Mouse (Mus musculus): ENCODE results near the gene Pip5k1c. TPM values are rescaled to one million over a fixed set of nuclear protein-coding genes. Genes with fewer than 3 reads are reported as not detected.
A peak's percentile ranks its signal among the peaks of the same experiment; 100 is the strongest.

The Pip5k1c gene
- polyA plus RNA-seq, 1 experiment from 2014 or later: 33.7 TPM

DNA sequence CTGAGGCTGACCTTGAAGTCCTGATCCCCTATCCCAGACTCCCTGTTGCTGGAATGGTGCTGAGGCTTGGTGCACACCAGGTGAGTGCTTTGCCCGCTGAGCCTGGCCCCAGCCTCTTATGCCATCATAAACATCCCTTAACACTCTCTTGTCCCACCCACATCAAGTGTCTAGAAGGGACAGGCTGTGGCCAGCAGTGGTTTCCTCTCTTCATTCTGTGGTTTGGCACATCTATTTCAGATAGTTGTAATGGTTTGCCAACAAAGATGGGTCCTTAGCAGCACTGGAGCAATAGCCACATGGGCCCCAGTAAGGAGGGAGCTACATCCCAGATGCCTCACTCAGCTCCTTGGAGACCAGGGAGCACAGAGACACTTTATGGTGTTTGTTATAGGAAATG lies 37.9 kb upstream of the Pip5k1c start:
- Histone ChIP-seq H3K27ac (replicated peaks in 1 of 2; ENCODE audit: control insufficient read depth in 1 of 2, insufficient read depth in 1 of 2, low read depth in 2 of 2, low read length in 2 of 2) (no peak overlapping the region), H3K9me3 (ENCODE audit: control insufficient read depth, low read length) (no peaks in the 10 kb centered on the region), H3K4me3 (ENCODE audit: control insufficient read depth in 1 of 2, insufficient read depth in 1 of 2, low read depth in 1 of 2, low read length in 2 of 2) (no peak overlapping the region), H3K4me1 (ENCODE audit: control insufficient read depth in 2 of 2, insufficient read depth in 2 of 2, low read length in 2 of 2) (peaks cover 3 to 11% of the 10 kb centered on the region in 2 experiments; a peak in 2 of 4 replicates), H3K9ac (ENCODE audit: low read length) (no peak overlapping the region), H3K27me3 (ENCODE audit: control insufficient read depth, insufficient read depth, low read length) (peaks cover 69% of the 10 kb centered on the region), H3K36me3 (ENCODE audit: control insufficient read depth, insufficient read depth, low read length) (no peaks in the 10 kb centered on the region), H3K4me2 (ENCODE audit: low read length) (no peak overlapping the region)
- 72% methylated on average over 1 of the region's 1 CpGs for WGBS
- ATAC-seq (ENCODE audit: insufficient number of reproducible peaks, insufficient read depth, low FRiP score, low read depth): no peak

DNA sequence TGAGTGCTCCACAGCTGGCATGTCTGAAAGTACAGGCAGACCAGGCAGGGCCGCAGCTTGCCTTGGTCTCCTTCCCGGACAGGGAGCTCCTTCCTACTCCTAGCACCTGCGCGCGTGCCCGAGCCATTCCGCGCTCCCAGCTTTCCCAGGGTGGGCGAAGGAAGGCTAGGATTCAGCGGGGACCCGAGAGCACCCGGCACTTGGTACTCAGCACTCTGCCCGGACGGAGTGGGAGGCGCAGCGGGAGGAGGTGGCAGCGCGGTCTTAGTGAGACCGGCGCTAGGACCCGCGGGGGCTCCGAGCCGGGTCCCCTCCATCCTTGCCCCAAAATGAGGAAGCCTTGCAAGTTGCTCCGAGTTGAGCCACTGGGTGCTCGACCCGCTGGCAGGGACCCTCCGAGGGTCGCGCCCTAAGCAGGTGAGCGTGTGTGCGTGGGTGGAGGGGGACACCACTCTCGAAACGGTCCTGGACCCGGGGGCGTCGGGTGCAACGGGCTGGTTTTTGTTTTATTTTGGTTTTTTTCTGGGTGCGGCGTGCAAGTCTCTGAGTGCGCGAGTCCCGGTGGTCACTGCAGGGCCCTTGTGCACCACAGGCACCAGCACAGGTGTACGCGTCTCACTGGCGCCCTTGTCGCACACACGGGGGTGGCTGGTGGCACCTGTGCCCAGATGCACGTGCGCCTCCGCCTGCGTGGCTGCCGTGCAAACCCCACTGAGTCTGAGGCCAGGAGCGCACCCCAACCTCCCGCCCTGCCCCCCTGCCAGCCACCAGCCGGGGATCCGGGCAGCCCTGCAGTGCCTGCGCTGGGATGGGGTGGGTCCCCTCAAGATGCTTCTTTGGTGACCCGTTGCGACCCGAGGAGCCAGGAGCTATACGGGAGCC lies 35.4 kb upstream of the Pip5k1c start:
- peak overlapping the region; percentile 64 for H3K9ac ChIP-seq (ENCODE audit: low read length)
- ATAC-seq (ENCODE audit: insufficient number of reproducible peaks, insufficient read depth, low FRiP score, low read depth): no peak
- peaks cover 3 to 11% of the 10 kb centered on the region in 2 experiments; a peak in 2 of 4 replicates for H3K4me1 ChIP-seq (ENCODE audit: control insufficient read depth in 2 of 2, insufficient read depth in 2 of 2, low read length in 2 of 2)
- no peak overlapping the region for H3K27ac ChIP-seq (replicated peaks in 1 of 2; ENCODE audit: control insufficient read depth in 1 of 2, insufficient read depth in 1 of 2, low read depth in 2 of 2, low read length in 2 of 2)
- H3K36me3 ChIP-seq (ENCODE audit: control insufficient read depth, insufficient read depth, low read length): 0 out of 2 replicates have a peak, but pooled peaks cover 6% of the 10 kb centered on the region
- peaks cover 8% of the 10 kb centered on the region for H3K9me3 ChIP-seq (ENCODE audit: control insufficient read depth, low read length)
- H3K4me3 ChIP-seq (ENCODE audit: control insufficient read depth in 1 of 2, insufficient read depth in 1 of 2, low read depth in 1 of 2, low read length in 2 of 2): peak overlapping the region; percentile 38 to 48
- 4% methylated on average over 62 of the region's 62 CpGs for WGBS
- peak overlapping the region; percentile 84 for H3K4me2 ChIP-seq (ENCODE audit: low read length)
- peaks cover 57% of the 10 kb centered on the region for H3K27me3 ChIP-seq (ENCODE audit: control insufficient read depth, insufficient read depth, low read length)

DNA sequence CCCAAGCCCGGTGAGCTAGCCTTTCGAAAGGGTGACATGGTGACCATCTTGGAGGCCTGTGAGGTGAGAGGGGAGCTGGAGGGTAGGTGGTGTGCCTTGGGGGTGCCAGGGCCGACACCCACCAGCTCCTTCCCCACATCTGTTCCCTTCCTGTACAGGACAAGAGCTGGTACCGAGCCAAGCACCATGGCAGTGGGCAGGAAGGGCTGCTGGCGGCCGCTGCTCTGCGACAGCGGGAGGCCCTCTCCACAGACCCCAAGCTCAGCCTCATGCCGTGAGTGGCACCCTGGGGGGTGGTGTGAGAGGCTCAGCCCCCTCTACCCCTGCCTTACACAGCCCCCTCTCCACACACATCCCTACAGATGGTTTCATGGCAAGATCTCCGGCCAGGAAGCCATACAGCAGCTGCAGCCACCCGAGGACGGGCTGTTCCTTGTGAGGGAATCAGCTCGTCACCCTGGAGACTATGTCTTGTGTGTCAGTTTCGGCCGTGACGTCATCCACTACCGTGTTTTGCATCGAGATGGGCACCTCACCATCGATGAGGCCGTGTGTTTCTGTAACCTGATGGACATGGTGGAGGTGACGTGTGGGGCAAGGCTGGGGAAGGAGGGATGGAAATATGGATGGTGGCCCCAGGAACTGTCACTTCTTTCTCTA lies 33.4 kb upstream of the Pip5k1c start:
- no peak overlapping the region for H3K9ac ChIP-seq (ENCODE audit: low read length)
- H3K4me3 ChIP-seq (ENCODE audit: control insufficient read depth in 1 of 2, insufficient read depth in 1 of 2, low read depth in 1 of 2, low read length in 2 of 2): no peak overlapping the region
- no peak for ATAC-seq (ENCODE audit: insufficient number of reproducible peaks, insufficient read depth, low FRiP score, low read depth)
- H3K27me3 ChIP-seq (ENCODE audit: control insufficient read depth, insufficient read depth, low read length): peaks cover 39% of the 10 kb centered on the region
- 45% methylated on average over 21 of the region's 21 CpGs for WGBS
- peaks cover 3 to 8% of the 10 kb centered on the region in 2 experiments; a peak in 2 of 4 replicates for H3K4me1 ChIP-seq (ENCODE audit: control insufficient read depth in 2 of 2, insufficient read depth in 2 of 2, low read length in 2 of 2)
- H3K27ac ChIP-seq (replicated peaks in 1 of 2; ENCODE audit: control insufficient read depth in 1 of 2, insufficient read depth in 1 of 2, low read depth in 2 of 2, low read length in 2 of 2): no peak overlapping the region
- H3K4me2 ChIP-seq (ENCODE audit: low read length): no peak overlapping the region
- peaks cover 8% of the 10 kb centered on the region for H3K9me3 ChIP-seq (ENCODE audit: control insufficient read depth, low read length)
- peaks cover 26% of the 10 kb centered on the region for H3K36me3 ChIP-seq (ENCODE audit: control insufficient read depth, insufficient read depth, low read length)

DNA sequence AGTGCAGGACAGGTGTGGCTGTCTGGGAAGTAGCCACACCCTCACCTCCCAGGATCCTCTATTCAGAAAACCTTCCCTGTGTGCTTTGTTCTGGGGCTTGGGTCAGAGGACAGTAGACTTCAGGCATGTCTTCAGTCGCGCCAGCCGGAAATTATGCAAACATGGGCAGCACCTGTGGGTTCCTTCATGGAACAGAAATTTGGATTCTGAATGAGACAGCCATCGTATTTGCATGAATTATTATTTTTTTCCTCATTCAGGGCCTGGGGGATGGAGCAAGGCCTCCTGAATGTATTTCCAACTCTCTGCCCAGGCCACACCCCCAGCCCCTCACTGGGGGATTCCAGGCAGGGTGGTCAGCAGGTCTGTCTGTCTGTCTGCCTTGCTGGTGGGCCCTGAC lies 31.7 kb upstream of the Pip5k1c start:
- H3K4me1 ChIP-seq (ENCODE audit: control insufficient read depth in 2 of 2, insufficient read depth in 2 of 2, low read length in 2 of 2): peaks cover 6 to 13% of the 10 kb centered on the region in 2 experiments; a peak in 3 of 4 replicates
- H3K9ac ChIP-seq (ENCODE audit: low read length): no peak overlapping the region
- H3K9me3 ChIP-seq (ENCODE audit: control insufficient read depth, low read length): peaks cover 8% of the 10 kb centered on the region
- 97% methylated on average over 4 of the region's 4 CpGs for WGBS
- H3K4me3 ChIP-seq (ENCODE audit: control insufficient read depth in 1 of 2, insufficient read depth in 1 of 2, low read depth in 1 of 2, low read length in 2 of 2): no peak overlapping the region
- no peak overlapping the region for H3K27ac ChIP-seq (replicated peaks in 1 of 2; ENCODE audit: control insufficient read depth in 1 of 2, insufficient read depth in 1 of 2, low read depth in 2 of 2, low read length in 2 of 2)
- H3K4me2 ChIP-seq (ENCODE audit: low read length): no peak overlapping the region
- ATAC-seq (ENCODE audit: insufficient number of reproducible peaks, insufficient read depth, low FRiP score, low read depth): no peak
- H3K36me3 ChIP-seq (ENCODE audit: control insufficient read depth, insufficient read depth, low read length): peaks cover 40% of the 10 kb centered on the region
- peaks cover 36% of the 10 kb centered on the region for H3K27me3 ChIP-seq (ENCODE audit: control insufficient read depth, insufficient read depth, low read length)

DNA sequence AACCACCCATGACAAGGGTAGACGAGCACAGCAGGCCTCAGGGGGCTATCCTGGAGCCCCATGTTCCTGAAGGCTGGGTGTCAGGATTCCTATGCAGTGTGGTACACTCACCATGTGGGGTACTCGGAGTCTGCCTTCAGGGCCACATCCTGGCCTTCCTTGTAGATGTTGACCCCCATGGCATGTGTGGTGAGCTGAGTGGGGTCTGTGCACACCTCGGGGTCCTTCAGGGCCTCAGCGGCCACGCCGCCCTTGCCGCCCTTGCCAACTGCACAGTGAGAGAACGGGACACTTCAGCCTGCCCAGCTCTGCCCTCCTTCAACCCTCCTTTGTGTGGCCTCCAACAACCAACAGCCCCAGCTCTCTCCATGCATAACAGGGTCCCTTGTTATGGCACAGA lies 27.2 kb upstream of the Pip5k1c start:
- Histone ChIP-seq H3K9me3 (ENCODE audit: control insufficient read depth, low read length) (peaks cover 3% of the 10 kb centered on the region), H3K9ac (ENCODE audit: low read length) (peak overlapping the region; percentile 88), H3K4me3 (ENCODE audit: control insufficient read depth in 1 of 2, insufficient read depth in 1 of 2, low read depth in 1 of 2, low read length in 2 of 2) (peak overlapping the region in 1 of 2 experiments; percentile 79; a peak in 3 of 4 replicates), H3K27ac (replicated peaks in 1 of 2; ENCODE audit: control insufficient read depth in 1 of 2, insufficient read depth in 1 of 2, low read depth in 2 of 2, low read length in 2 of 2) (no peak overlapping the region), H3K27me3 (ENCODE audit: control insufficient read depth, insufficient read depth, low read length) (no peaks in the 10 kb centered on the region), H3K4me2 (ENCODE audit: low read length) (peak overlapping the region; percentile 91), H3K36me3 (ENCODE audit: control insufficient read depth, insufficient read depth, low read length) (peaks cover 50% of the 10 kb centered on the region), H3K4me1 (ENCODE audit: control insufficient read depth in 2 of 2, insufficient read depth in 2 of 2, low read length in 2 of 2) (peaks cover 9 to 13% of the 10 kb centered on the region in 2 experiments)
- no peak for ATAC-seq (ENCODE audit: insufficient number of reproducible peaks, insufficient read depth, low FRiP score, low read depth)
- 95% methylated on average over 8 of the region's 8 CpGs for WGBS

DNA sequence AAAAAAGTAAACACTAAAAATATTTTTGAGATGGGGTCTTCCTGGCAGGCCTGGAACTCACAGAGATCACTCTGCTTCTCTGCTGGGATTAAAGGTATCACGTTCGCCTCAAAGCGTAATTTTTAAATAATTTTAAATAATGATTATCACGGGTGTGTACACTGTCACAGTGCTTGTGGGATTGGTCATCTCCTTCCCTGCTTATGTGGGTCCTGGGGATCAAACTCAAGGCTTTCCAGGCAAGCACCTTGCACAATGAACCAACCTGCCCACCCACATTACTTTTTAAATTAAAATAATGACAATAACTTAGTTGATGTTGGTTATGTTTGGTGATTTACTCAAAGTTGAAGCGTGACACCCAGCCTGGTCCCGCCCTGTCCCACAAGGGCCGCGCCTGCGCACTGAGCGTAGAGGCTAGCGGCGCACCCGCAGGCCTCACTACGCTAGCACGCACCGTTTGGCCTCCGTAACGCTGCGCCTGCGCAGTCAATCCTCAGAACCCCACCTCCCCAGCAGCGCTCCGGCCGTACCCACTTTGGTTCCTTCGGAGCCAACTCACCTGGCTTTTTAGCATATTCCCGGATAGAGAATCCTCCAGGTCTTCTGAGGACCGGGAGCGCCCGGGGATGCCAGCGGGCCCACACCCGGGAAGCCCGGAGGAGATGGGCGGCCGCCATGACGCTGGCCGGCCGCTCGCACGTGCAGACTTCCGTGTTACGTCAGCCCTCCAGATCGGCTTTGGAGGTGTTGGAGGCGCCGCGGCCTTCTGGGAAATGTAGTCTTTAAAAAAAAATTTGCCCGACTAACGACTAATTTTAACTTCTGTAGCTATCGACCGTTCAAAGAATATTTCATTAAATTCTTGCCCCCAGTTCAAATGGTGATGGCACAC lies 26.3 kb upstream of the Pip5k1c start, which contains the start of the genes Mrpl54 and Apba3:
Gene Mrpl54, minus strand, starts transcription at position 724 of the 895 bp plus-strand sequence.
Gene Apba3, plus strand, starts transcription at position 750 of the 895 bp plus-strand sequence.
- H3K4me3 ChIP-seq (ENCODE audit: control insufficient read depth in 1 of 2, insufficient read depth in 1 of 2, low read depth in 1 of 2, low read length in 2 of 2): peak within 1 kb of the TSS; percentile 79 to 80
- peak; percentile 90 for ATAC-seq (ENCODE audit: insufficient number of reproducible peaks, insufficient read depth, low FRiP score, low read depth)
- WGBS: under 1% methylated on average over 48 of the region's 48 CpGs
- peaks cover 58% of the 10 kb centered on the region for H3K36me3 ChIP-seq (ENCODE audit: control insufficient read depth, insufficient read depth, low read length)
- peak within 1 kb of the TSS; percentile 74 to 93 for H3K27ac ChIP-seq (replicated peaks in 1 of 2; ENCODE audit: control insufficient read depth in 1 of 2, insufficient read depth in 1 of 2, low read depth in 2 of 2, low read length in 2 of 2)
- H3K9ac ChIP-seq (ENCODE audit: low read length): peak within 1 kb of the TSS; percentile 88
- H3K9me3 ChIP-seq (ENCODE audit: control insufficient read depth, low read length): no peaks in the 10 kb centered on the region
- peak within 1 kb of the TSS; percentile 91 for H3K4me2 ChIP-seq (ENCODE audit: low read length)
- peaks cover 9 to 13% of the 10 kb centered on the region in 2 experiments for H3K4me1 ChIP-seq (ENCODE audit: control insufficient read depth in 2 of 2, insufficient read depth in 2 of 2, low read length in 2 of 2)
- H3K27me3 ChIP-seq (ENCODE audit: control insufficient read depth, insufficient read depth, low read length): no peaks in the 10 kb centered on the region

DNA sequence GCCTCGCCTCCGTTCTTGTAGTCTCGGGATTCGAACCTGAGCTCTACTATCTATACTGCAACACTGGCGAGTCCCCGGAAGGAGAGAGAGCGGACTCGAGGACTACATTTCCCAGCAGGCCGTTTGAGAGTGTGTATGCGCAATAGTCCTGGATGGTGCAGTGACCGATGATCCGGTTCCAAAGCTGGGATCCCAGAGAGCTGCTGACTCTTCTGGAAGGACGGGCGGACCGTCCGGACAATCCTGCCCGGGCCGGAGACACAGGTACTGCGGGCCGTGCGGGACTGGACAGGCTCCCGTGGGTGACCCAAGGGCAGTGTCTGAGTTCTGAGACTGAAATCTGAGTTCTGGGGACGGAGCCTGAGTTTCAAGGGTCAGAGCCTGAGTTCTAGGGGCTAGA lies 24.7 kb upstream of the Pip5k1c start:
- WGBS: 3% methylated on average over 23 of the region's 23 CpGs
- H3K36me3 ChIP-seq (ENCODE audit: control insufficient read depth, insufficient read depth, low read length): peaks cover 63% of the 10 kb centered on the region

More for the DNA sequence above, 24.7 kb upstream of the Pip5k1c start:
- Histone ChIP-seq H3K9me3 (ENCODE audit: control insufficient read depth, low read length) (no peaks in the 10 kb centered on the region), H3K4me3 (ENCODE audit: control insufficient read depth in 1 of 2, insufficient read depth in 1 of 2, low read depth in 1 of 2, low read length in 2 of 2) (peak overlapping the region; percentile 79 to 80), H3K4me2 (ENCODE audit: low read length) (peak overlapping the region; percentile 86), H3K27me3 (ENCODE audit: control insufficient read depth, insufficient read depth, low read length) (no peaks in the 10 kb centered on the region), H3K9ac (ENCODE audit: low read length) (peak overlapping the region; percentile 96), H3K4me1 (ENCODE audit: control insufficient read depth in 2 of 2, insufficient read depth in 2 of 2, low read length in 2 of 2) (peaks cover 9 to 13% of the 10 kb centered on the region in 2 experiments), H3K27ac (replicated peaks in 1 of 2; ENCODE audit: control insufficient read depth in 1 of 2, insufficient read depth in 1 of 2, low read depth in 2 of 2, low read length in 2 of 2) (peak overlapping the region; percentile 54 to 55; a peak in 2 of 4 replicates)
- ATAC-seq (ENCODE audit: insufficient number of reproducible peaks, insufficient read depth, low FRiP score, low read depth): peak; percentile 31

Data from heart, embryonic 14.5 days (tissue).